Mouse (Mus musculus) c-Kit-positive CD71-positive TER-119-positive erythroid progenitor cells, embryonic 14.5 days (primary cell): ENCODE data around the gene Scrn1.

Experiments
- DNase-seq: peaks from one replicate; pipeline ENCODE4 v3.0.0-alpha.2; 2013; ENCODE audit warnings: low spot score

The Scrn1 gene

GRCm38 (mm10) chr6:54565665-54566545 is at the start of gene Scrn1:
Gene Scrn1 (minus strand): TSS chr6:54566489.
- no peak for DNase-seq

- DNase-seq, result no peak
Measured at GRCm38 (mm10) chr6:54606241-54606640, 40.0 kb upstream of the Scrn1 start.

GRCm38 (mm10) chr6:54604001-54604715 is 37.9 kb upstream of the Scrn1 start:
- DNase-seq, result no peak

- DNase-seq, result no peak
Measured at GRCm38 (mm10) chr6:54602891-54603290, 36.6 kb upstream of the Scrn1 start.

- DNase-seq, result no peak
Measured at GRCm38 (mm10) chr6:54600681-54601347, 34.5 kb upstream of the Scrn1 start.

GRCm38 (mm10) chr6:54597711-54598110 is 31.4 kb upstream of the Scrn1 start:
- no peak for DNase-seq

- DNase-seq, result no peak
Measured at GRCm38 (mm10) chr6:54597208-54597607, 30.9 kb upstream of the Scrn1 start, which contains the start of gene Fkbp14. Gene Fkbp14 (minus strand): TSS chr6:54597308.

GRCm38 (mm10) chr6:54595330-54595878 is 29.1 kb upstream of the Scrn1 start:
- no peak for DNase-seq

- DNase-seq, result peak; percentile 74
Measured at GRCm38 (mm10) chr6:54594469-54595329, 28.4 kb upstream of the Scrn1 start, which contains the start of gene Plekha8. Gene Plekha8 (plus strand): TSS chr6:54595111.

- no peak for DNase-seq
Measured at GRCm38 (mm10) chr6:54593766-54594468, 27.6 kb upstream of the Scrn1 start.

GRCm38 (mm10) chr6:54592938-54593535 is 26.7 kb upstream of the Scrn1 start:
- peak; percentile 81 for DNase-seq

GRCm38 (mm10) chr6:54591778-54592177 is 25.5 kb upstream of the Scrn1 start:
- DNase-seq, result no peak

GRCm38 (mm10) chr6:54590691-54591090 is 24.4 kb upstream of the Scrn1 start:
- no peak for DNase-seq

GRCm38 (mm10) chr6:54588212-54588611 is 21.9 kb upstream of the Scrn1 start:
- DNase-seq, result no peak

- no peak for DNase-seq
Measured at GRCm38 (mm10) chr6:54587683-54588082, 21.4 kb upstream of the Scrn1 start.

GRCm38 (mm10) chr6:54586911-54587310 is 20.6 kb upstream of the Scrn1 start:
- DNase-seq, result no peak

- peak; percentile 40 for DNase-seq
Measured at GRCm38 (mm10) chr6:54586175-54586574, 19.9 kb upstream of the Scrn1 start.

- no peak for DNase-seq
Measured at GRCm38 (mm10) chr6:54573218-54573955, 7.1 kb upstream of the Scrn1 start.

- no peak for DNase-seq
Measured at GRCm38 (mm10) chr6:54569776-54570175, 3.5 kb upstream of the Scrn1 start.
